Mouse (Mus musculus) embryonic fibroblast, embryonic 13.5 days (primary cell): ENCODE data around the gene Zfhx3.

Experiments
- CTCF ChIP-seq: IDR thresholded peaks from 2 replicates; pipeline ENCODE4 v1.5.1; 2011; ENCODE audit warnings: mild to moderate bottlenecking, control low read depth, low read length, moderate library complexity, borderline replicate concordance; ENCODE audit not compliant: insufficient read depth
- POLR2A ChIP-seq: IDR thresholded peaks from 2 replicates; pipeline ENCODE4 v1.6.1; 2011; ENCODE audit warnings: low read depth, mild to moderate bottlenecking, control low read depth, low read length, moderate library complexity

DNA sequence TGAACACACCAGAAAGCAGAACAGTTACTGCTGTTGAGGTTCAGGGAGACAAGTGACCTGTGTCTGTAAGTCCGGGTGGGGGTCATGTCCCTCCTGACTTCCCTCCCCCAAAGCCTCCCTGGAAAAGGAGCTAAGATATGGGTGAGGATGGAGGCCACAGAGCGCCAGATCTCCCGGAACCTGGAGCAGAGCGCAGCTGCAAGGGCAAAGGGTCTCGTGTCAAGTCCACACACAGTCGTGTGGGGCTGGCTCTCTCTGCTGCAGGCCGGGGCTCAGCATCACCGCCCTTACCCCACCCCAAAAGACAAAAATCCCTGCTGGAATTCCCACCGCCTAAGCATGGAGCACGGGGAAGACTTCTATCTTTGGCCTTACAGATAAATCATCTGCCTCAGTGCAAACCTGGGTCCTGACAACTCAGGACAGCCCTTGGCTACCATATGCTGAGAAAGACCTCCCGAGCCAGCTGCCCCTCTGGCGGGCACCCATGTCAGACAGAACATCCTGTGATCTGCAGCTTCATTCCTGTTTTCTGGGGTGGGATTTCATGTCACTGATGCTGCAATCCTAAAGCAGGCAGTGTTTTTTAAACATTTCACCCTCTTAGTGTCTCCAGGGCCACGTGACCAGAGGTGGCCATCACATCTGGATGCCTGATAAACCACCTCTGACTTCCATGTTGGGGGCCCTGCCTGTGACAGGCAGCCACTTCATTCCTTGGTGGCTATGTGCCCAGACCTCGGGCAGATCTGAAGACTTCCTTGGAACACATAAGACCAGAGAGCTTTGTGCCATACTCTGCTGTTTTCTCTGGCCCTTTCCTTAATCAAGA, 926.0 kb downstream of the Zfhx3 start:
- TF ChIP-seq CTCF: no peak
- no peak for TF ChIP-seq POLR2A
